Mouse (Mus musculus) liver, embryonic 14.5 days (tissue): ENCODE results near the gene Osbpl10. TPM values are rescaled to one million over a fixed set of nuclear protein-coding genes. Genes with fewer than 3 reads are reported as not detected.

Experiments
- ATAC-seq: fragments of 200-750 bp; cut with Nextera tagmentation; 2 replicates; pipeline ENCODE4 v1.8.0; 2017; ENCODE audit warnings: moderate number of reproducible peaks, mild to moderate bottlenecking, moderate library complexity; ENCODE audit not compliant: insufficient read depth
- DNase-seq, 3 experiments: peaks; one replicate each; pipeline ENCODE4 v3.0.0-alpha.2; 2012 to 2013; ENCODE audit warnings: low read depth in 3 of 3, low spot score in 3 of 3
- H3K27ac ChIP-seq: fragments of 300-500 bp; sonication (generic); 2 replicates; pipeline ENCODE4 v1.5.1; 2014; ENCODE audit warnings: moderate library complexity, mild to moderate bottlenecking, control low read depth, inconsistent platforms
- H3K27me3 ChIP-seq: fragments of 300-500 bp; sonication (generic); 2 replicates; pipeline ENCODE4 v1.6.1; 2014; ENCODE audit warnings: mild to moderate bottlenecking, low read length, moderate library complexity; ENCODE audit not compliant: control insufficient read depth, insufficient read depth
- H3K36me3 ChIP-seq: fragments of 300-500 bp; sonication (generic); replicated peaks from 2 replicates; pipeline ENCODE4 v1.6.1; 2014; ENCODE audit warnings: low read depth; ENCODE audit not compliant: control insufficient read depth, insufficient read depth
- H3K4me1 ChIP-seq, 2 experiments: fragments of 200-500 bp in 1 of 2; fragments of 300-500 bp in 1 of 2; sonication (generic) in 1 of 2; replicated peaks; 2 replicates each; pipeline ENCODE4 v1.6.1; 2012 to 2014; ENCODE audit warnings: antibody characterized with exemption in 1 of 2, inconsistent platforms in 1 of 2, low read length in 1 of 2; ENCODE audit not compliant: control insufficient read depth in 2 of 2, insufficient read depth in 2 of 2
- H3K4me2 ChIP-seq: fragments of 300-500 bp; sonication (generic); 2 replicates; pipeline ENCODE4 v1.6.1; 2014; ENCODE audit warnings: low read depth, mild to moderate bottlenecking, control low read depth, moderate library complexity
- H3K4me3 ChIP-seq, 2 experiments: fragments of 200-500 bp in 1 of 2; fragments of 300-500 bp in 1 of 2; sonication (generic) in 1 of 2; 2 replicates each; pipeline ENCODE4 v1.5.1; 2012 to 2014; ENCODE audit warnings: low read depth in 2 of 2, low read length in 2 of 2, mild to moderate bottlenecking in 2 of 2, control low read depth in 1 of 2, inconsistent platforms in 1 of 2, moderate library complexity in 1 of 2; ENCODE audit not compliant: insufficient read depth in 1 of 2
- H3K9ac ChIP-seq: fragments of 300-500 bp; sonication (generic); replicated peaks from 2 replicates; pipeline ENCODE4 v1.6.1; 2014; ENCODE audit warnings: mild to moderate bottlenecking, control low read depth, moderate library complexity
- H3K9me3 ChIP-seq: fragments of 300-500 bp; sonication (generic); 2 replicates; pipeline ENCODE4 v1.6.1; 2016; ENCODE audit warnings: low read length, mixed read lengths; ENCODE audit not compliant: control insufficient read depth
- CTCF ChIP-seq: IDR thresholded peaks from 2 replicates; pipeline ENCODE4 v1.5.1; 2016; ENCODE audit warnings: antibody characterized with exemption, low read depth, control low read depth
- EP300 ChIP-seq: IDR thresholded peaks from 2 replicates; pipeline ENCODE4 v1.6.1; 2016; ENCODE audit warnings: antibody characterized with exemption, low read depth
- WGBS: fragments of 180-500 bp; shearing (Covaris S2); extraction: QIAGEN DNeasy Blood & Tissue Kit; methylation state at CpG from one replicate; pipeline ENCODE4 v1.1.7; 2014; ENCODE audit not compliant: insufficient replicate concordance; 5-methylcytosine and 5-hydroxymethylcytosine counted together
- polyA plus RNA-seq, 2 experiments: library from polyadenylated mRNA; depleted of rRNA in 1 of 2; stranded (reverse) in 1 of 2; unstranded in 1 of 2; fragments of >200 nt; fragmentation: Nextera tagmentation in 1 of 2; extraction: Ambion mirVana in 1 of 2; gene quantifications; 2 replicates each; pipeline versions ENCODE4 v1.2.1 to v1.2.3; 2012 to 2014

Osbpl10 gene
- polyA plus RNA-seq, 2 experiments: 0.08 to 0.29 TPM

DNA sequence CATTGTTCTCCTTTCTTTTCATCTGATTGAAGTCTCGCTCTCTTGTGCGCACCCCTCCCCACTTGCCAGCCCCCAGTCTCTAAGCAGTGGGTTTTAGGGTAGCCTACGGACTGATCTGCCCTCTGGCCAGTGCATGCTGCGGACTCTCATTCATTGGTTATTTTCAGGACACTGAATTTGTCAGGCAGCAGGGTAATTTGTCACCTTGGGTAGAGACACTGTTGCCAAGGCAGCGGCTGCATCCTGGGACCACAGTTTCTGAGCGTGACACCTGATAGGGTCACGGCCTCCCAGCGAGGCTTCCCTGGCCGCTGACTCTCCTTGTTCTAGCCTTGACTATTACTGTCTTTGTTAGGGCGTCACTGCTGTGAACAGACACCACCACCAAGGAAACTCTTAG lies 149.0 kb downstream of the Osbpl10 start:
- no peaks in the 10 kb centered on the region for H3K27me3 ChIP-seq
- no peak overlapping the region for H3K4me2 ChIP-seq
- no peak for TF ChIP-seq CTCF
- TF ChIP-seq EP300: no peak
- 68% methylated on average over 10 of the region's 10 CpGs for WGBS
- no peak overlapping the region for H3K9ac ChIP-seq
- no peak overlapping the region for H3K4me3 ChIP-seq
- no peak overlapping the region for H3K27ac ChIP-seq
- DNase-seq: no peak
- H3K36me3 ChIP-seq: no peaks in the 10 kb centered on the region
- ATAC-seq: no peak
- no peaks in the 10 kb centered on the region for H3K9me3 ChIP-seq
- no peaks in the 10 kb centered on the region for H3K4me1 ChIP-seq

DNA sequence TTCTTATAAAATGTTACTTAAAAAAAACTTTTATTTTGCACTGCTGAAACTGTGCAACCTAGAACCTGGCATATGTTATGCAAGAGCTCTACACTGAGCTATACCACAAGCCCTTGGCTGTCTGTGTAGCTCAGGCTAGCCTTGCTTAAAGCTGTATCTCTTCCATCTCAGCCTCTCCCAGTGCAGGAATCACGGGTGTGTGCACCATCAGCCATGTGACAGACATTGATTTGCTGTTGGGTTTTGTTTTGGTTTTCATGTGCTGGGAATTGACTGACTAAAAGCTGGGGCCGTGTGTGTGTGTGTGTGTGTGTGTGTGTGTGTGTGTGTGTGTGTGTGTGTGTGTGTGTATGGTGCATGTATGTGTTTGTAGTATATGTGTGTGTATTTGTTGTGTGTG lies 155.6 kb downstream of the Osbpl10 start:
- H3K4me3 ChIP-seq: no peak overlapping the region
- H3K36me3 ChIP-seq: no peaks in the 10 kb centered on the region
- ATAC-seq: no peak
- H3K9me3 ChIP-seq: no peaks in the 10 kb centered on the region
- DNase-seq: no peak
- H3K27me3 ChIP-seq: no peaks in the 10 kb centered on the region
- no peak overlapping the region for H3K9ac ChIP-seq
- no peak overlapping the region for H3K27ac ChIP-seq
- TF ChIP-seq CTCF: no peak
- no peak for TF ChIP-seq EP300
- H3K4me1 ChIP-seq: no peaks in the 10 kb centered on the region; a peak in 1 of 4 replicates
- WGBS: 45% methylated on average over 2 of the region's 2 CpGs
- H3K4me2 ChIP-seq: no peak overlapping the region

DNA sequence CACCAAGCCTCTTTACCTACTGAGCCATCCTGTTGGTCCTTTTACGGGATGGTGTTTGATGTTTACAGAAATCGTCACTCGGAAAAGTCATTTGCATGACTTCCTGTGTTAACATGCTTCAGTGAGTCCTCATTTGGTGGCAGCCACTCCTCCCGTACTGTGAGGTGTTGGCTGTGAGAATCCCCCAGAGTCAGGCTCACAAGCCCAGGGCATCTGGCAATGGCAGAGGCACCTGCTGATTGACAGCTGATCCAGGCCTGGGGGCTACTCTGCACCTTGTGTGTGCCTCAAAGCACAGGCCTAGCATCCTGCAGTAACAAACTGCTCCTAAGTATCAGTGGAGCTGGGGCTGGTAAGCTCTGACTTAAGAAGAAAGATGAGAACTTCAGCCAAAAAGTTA lies 156.4 kb downstream of the Osbpl10 start:
- H3K36me3 ChIP-seq: no peaks in the 10 kb centered on the region
- H3K4me1 ChIP-seq: no peaks in the 10 kb centered on the region; a peak in 1 of 4 replicates
- no peaks in the 10 kb centered on the region for H3K27me3 ChIP-seq
- DNase-seq (no peak), ATAC-seq (no peak)
- TF ChIP-seq CTCF (no peak), EP300 (no peak)
- no peak overlapping the region for H3K4me2 ChIP-seq
- no peaks in the 10 kb centered on the region for H3K9me3 ChIP-seq
- no peak overlapping the region for H3K27ac ChIP-seq
- no peak overlapping the region for H3K4me3 ChIP-seq
- H3K9ac ChIP-seq: no peak overlapping the region
- WGBS: 55% methylated on average over 4 of the region's 4 CpGs

DNA sequence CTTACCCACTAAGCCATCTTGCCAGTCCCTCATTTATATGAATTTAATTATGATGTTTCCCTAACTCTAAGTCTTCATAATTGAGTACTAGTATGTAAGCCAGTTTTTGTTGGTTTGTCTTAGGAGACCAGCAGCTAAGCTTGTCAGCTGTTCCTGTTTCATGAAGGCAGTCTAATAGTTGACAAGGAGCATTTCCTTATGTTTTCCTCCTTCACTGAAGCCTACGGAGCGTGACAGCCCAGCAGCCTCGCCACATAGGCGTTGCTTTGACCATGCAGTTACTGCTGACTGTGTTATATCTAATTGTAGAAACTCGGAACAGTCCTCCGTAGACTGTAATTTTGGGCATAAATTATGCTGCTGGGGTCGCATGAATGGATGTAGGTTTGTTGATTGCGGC lies 157.0 kb downstream of the Osbpl10 start:
- ATAC-seq (no peak), DNase-seq (no peak)
- 70% methylated on average over 8 of the region's 8 CpGs for WGBS
- H3K27ac ChIP-seq: no peak overlapping the region
- no peak overlapping the region for H3K4me2 ChIP-seq
- H3K4me3 ChIP-seq: no peak overlapping the region
- no peak overlapping the region for H3K9ac ChIP-seq
- H3K36me3 ChIP-seq: no peaks in the 10 kb centered on the region
- TF ChIP-seq EP300: no peak
- TF ChIP-seq CTCF: no peak
- H3K4me1 ChIP-seq: no peaks in the 10 kb centered on the region; a peak in 1 of 4 replicates
- H3K9me3 ChIP-seq: no peaks in the 10 kb centered on the region
- H3K27me3 ChIP-seq: no peaks in the 10 kb centered on the region

DNA sequence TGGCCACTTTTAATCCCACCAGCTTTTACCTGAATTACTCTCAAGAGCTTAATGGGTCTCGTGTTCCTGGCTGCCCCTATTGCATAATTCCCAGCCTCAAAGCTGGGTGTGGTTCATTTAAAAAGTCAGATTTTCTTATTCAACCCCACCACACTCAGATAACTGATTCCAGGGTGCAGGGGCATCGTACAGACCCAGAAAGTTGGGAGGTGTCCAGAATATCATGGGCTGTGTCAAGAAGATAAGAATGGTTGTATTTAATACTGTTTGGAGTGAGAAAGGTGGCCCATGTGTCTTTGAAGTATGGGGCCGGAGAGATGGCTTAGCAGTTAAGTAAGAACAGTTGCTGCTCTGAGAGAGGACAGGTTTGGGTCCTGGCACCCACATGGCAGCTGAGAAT lies 159.5 kb downstream of the Osbpl10 start:
- Histone ChIP-seq H3K9me3 (no peaks in the 10 kb centered on the region), H3K27me3 (no peaks in the 10 kb centered on the region), H3K4me3 (no peak overlapping the region), H3K4me1 (no peaks in the 10 kb centered on the region; a peak in 1 of 4 replicates), H3K9ac (no peak overlapping the region), H3K27ac (no peak overlapping the region), H3K4me2 (no peak overlapping the region), H3K36me3 (no peaks in the 10 kb centered on the region)
- WGBS: 19% methylated on average over 3 of the region's 3 CpGs
- TF ChIP-seq EP300 (no peak), CTCF (no peak)
- DNase-seq (no peak), ATAC-seq (peak; percentile 31; the same call in 1 of the 2 replicates)
